Mouse (Mus musculus) stomach, embryonic 14.5 days (tissue): ENCODE data around the gene 5330417C22Rik. TPM values are rescaled to one million over a fixed set of nuclear protein-coding genes. Genes with fewer than 3 reads are reported as not detected.

Source experiments
- ATAC-seq: fragments of 200-750 bp; cut with Nextera tagmentation; 2 replicates; pipeline ENCODE4 v1.8.0; 2017; ENCODE audit warnings: low read depth, moderate TSS enrichment; ENCODE audit not compliant: insufficient number of reproducible peaks, insufficient read depth, low FRiP score
- H3K27ac ChIP-seq: fragments of 300-500 bp; sonication (generic); 2 replicates; pipeline ENCODE4 v1.5.1; 2014; ENCODE audit warnings: mild to moderate bottlenecking, low read length, moderate library complexity, mixed read lengths
- H3K27me3 ChIP-seq: fragments of 300-500 bp; sonication (generic); 2 replicates; pipeline ENCODE4 v1.6.1; 2014; ENCODE audit warnings: low read length, control low read depth, mixed read lengths; ENCODE audit not compliant: control insufficient read depth, insufficient read depth
- H3K36me3 ChIP-seq: fragments of 300-500 bp; sonication (generic); 2 replicates; pipeline ENCODE4 v1.6.1; 2014; ENCODE audit warnings: mild to moderate bottlenecking, control low read depth, low read length, moderate library complexity, mixed read lengths; ENCODE audit not compliant: control insufficient read depth, insufficient read depth
- H3K4me1 ChIP-seq: fragments of 300-500 bp; sonication (generic); 2 replicates; pipeline ENCODE4 v1.6.1; 2014; ENCODE audit warnings: low read length, control low read depth, mixed read lengths; ENCODE audit not compliant: control insufficient read depth, insufficient read depth
- H3K4me2 ChIP-seq: fragments of 300-500 bp; sonication (generic); replicated peaks from 2 replicates; pipeline ENCODE4 v1.6.1; 2014; ENCODE audit warnings: low read depth, low read length, control low read depth
- H3K4me3 ChIP-seq: fragments of 300-500 bp; sonication (generic); 2 replicates; pipeline ENCODE4 v1.5.1; 2014; ENCODE audit warnings: low read depth, low read length, control low read depth
- H3K9ac ChIP-seq: fragments of 300-500 bp; sonication (generic); replicated peaks from 2 replicates; pipeline ENCODE4 v1.6.1; 2014; ENCODE audit warnings: low read depth, mild to moderate bottlenecking, control low read depth, low read length, moderate library complexity, mixed read lengths
- H3K9me3 ChIP-seq: fragments of 300-500 bp; sonication (generic); 2 replicates; pipeline ENCODE4 v1.6.1; 2016; ENCODE audit warnings: low read depth, low read length, control low read depth; ENCODE audit not compliant: control insufficient read depth
- WGBS: fragments of 180-500 bp; shearing (Covaris S2); extraction: QIAGEN DNeasy Blood & Tissue Kit; methylation state at CpG from one replicate; pipeline ENCODE4 v1.1.7; 2014; 5-methylcytosine and 5-hydroxymethylcytosine counted together
- polyA plus RNA-seq: library from polyadenylated mRNA; unstranded; fragments of >200 nt; fragmentation: Nextera tagmentation; extraction: Ambion mirVana; gene quantifications from 2 replicates; pipeline ENCODE4 v1.2.1, GENCODE M21; 2014

The 5330417C22Rik gene
- polyA plus RNA-seq, 1 experiment from 2014 or later, result 7.4 TPM

DNA sequence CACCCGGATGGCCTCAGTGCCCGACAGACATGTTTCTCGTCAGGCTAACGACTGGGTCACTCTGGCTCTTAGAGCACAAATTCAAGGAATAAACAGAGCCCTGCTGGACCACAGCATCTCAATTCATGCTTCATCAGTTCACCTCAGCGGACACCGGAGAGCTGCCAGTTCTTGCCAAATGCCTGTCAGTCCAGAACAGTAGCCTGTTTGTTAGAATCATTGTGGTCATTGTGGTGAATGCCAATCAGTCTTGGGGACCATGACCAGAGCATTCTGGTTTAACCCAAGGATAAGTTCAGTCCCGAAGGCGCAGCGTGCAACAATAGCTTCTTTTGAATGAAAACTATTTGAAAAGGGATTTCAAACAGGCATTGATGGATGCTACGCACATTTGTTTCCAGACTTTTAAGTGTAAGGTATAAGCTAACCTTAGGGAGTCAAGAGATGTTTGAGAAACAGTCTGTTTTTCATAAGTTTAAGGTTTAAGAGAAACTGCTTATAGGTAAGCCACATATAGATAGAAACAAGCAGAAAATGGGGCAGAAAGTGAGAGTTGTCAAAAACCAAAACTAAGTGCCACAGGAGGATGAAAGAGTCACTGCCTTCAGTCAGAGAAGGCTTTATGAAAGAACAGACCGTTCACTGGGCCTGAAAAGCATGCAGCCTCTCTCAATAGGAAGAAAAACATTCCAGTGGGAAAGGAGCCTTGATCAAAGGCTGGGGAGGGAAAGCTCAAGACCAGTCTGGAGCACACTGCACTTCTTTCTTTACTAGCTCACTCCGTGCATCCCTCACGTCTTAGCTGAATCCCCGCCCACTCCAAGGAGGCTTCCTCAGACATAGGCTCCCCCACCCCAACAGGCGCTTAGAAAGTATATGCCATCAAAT lies 31.9 kb upstream of the 5330417C22Rik start:
- no peak for ATAC-seq

DNA sequence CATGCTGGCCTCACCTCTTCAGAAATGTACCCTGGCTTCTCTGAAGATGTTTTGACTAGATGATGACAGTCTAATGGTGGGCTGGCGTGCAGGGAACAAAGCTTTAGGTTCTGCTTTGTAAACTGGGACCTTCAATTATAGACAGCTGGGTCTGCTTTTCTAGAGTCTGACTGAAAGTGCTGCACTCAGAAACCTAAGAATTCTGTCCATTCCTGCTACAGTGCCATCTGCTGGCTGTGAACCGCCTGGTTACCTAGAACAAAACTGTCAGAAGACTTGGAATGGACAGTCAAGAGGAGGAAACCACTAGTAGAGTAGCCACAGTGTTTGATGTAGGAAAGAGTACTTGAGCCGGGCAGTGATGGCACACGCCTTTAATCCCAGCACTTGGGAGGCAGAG lies 27.0 kb upstream of the 5330417C22Rik start:
- H3K4me1 ChIP-seq, result peaks cover 7% of the 10 kb centered on the region; the same call in 1 of the 2 replicates
- H3K27me3 ChIP-seq, result no peaks in the 10 kb centered on the region
- H3K36me3 ChIP-seq, result peaks cover 19% of the 10 kb centered on the region; the same call in 1 of the 2 replicates
- no peak for ATAC-seq
- H3K4me3 ChIP-seq, result peak overlapping the region; percentile 50
- no peaks in the 10 kb centered on the region for H3K9me3 ChIP-seq
- H3K27ac ChIP-seq, result peak overlapping the region; percentile 86
- H3K4me2 ChIP-seq, result peak overlapping the region; percentile 76
- 5% methylated on average over 4 of the region's 4 CpGs for WGBS
- H3K9ac ChIP-seq, result 0 out of 2 replicates have a peak overlapping the region, but pooled peaks have one; percentile 11

More for the DNA sequence above, 31.9 kb upstream of the 5330417C22Rik start:
- peak overlapping the region; percentile 2; the same call in 1 of the 2 replicates for H3K27ac ChIP-seq
- H3K4me3 ChIP-seq, result no peak overlapping the region
- 0 out of 2 replicates have a peak, but pooled peaks cover 2% of the 10 kb centered on the region for H3K4me1 ChIP-seq
- WGBS, result 48% methylated on average over 15 of the region's 15 CpGs
- no peaks in the 10 kb centered on the region for H3K27me3 ChIP-seq
- no peaks in the 10 kb centered on the region for H3K9me3 ChIP-seq
- H3K9ac ChIP-seq, result no peak overlapping the region
- H3K4me2 ChIP-seq, result no peak overlapping the region
- H3K36me3 ChIP-seq, result no peaks in the 10 kb centered on the region

DNA sequence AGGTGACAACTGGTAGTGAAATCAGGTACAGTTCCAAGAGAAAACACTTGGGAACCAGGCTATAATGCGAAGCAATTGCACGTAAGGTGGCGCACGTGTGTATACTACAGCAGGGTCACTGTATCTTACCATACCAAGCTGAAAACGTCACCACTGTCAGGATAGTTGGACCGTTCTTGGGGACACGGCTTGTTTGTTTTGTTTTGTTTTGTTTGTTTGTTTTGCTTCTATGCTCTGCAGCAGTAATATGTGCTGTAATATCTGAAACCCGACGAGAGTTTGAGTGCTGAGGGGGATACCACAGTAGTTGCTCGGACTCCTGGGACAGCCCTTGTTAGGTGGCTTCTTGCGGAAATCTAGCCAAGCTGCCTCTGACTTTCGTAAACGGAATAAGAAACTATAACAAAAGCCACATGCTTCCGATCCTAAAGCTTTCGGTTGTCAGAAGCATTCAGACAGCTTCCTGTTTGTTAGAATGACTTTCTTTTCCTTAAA lies 26.5 kb upstream of the 5330417C22Rik start:
- H3K4me2 ChIP-seq, result peak overlapping the region; percentile 76
- peaks cover 7% of the 10 kb centered on the region; the same call in 1 of the 2 replicates for H3K4me1 ChIP-seq
- peak overlapping the region; percentile 86 for H3K27ac ChIP-seq
- peaks cover 24% of the 10 kb centered on the region for H3K36me3 ChIP-seq
- H3K9ac ChIP-seq, result peak overlapping the region; percentile 11; the same call in 1 of the 2 replicates
- no peaks in the 10 kb centered on the region for H3K9me3 ChIP-seq
- 8% methylated on average over 15 of the region's 15 CpGs for WGBS
- H3K4me3 ChIP-seq, result peak overlapping the region; percentile 50
- peak; percentile 50; the same call in 1 of the 2 replicates for ATAC-seq
- H3K27me3 ChIP-seq, result no peaks in the 10 kb centered on the region

DNA sequence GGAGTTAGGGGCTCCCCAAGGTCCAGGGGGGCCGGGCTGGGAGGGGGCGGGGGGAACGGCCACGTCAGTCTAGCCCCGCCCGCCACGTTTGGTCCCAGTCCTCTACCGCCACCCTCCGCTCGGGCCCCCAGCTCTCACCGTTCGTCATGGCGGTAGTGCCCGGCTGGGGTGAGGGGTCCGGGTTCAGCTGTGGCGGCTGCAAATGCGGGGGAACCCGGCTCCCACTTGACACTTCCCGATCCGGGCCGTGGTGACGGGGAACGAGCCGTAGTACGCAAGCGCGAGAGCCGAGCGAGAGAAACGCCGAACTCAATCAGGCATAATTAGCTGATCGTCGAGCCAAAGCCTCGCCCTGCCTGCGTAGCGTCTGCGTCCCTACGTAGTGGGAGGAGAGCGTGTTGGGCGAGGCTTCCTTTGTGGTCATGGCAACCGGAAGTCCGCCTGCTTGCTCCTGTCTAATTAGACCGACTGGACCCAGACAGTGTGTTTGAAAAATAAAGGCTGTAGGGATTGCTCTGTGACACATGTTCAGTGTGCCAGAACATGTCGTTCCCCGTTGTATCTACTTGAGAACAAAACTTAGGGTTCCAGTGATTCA lies 25.9 kb upstream of the 5330417C22Rik start, which contains the start of gene Tmem167b:
Gene Tmem167b (minus strand): TSS at position 334 of the 598 bp plus-strand sequence.
- H3K27me3 ChIP-seq, result no peaks in the 10 kb centered on the region
- peak within 1 kb of the TSS; percentile 50 for H3K4me3 ChIP-seq
- under 1% methylated on average over 45 of the region's 45 CpGs for WGBS
- peak within 1 kb of the TSS; percentile 57 for H3K9ac ChIP-seq
- ATAC-seq, result peak; percentile 97
- peak within 1 kb of the TSS; percentile 86 for H3K27ac ChIP-seq
- peak within 1 kb of the TSS; percentile 76 for H3K4me2 ChIP-seq
- peaks cover 7% of the 10 kb centered on the region; the same call in 1 of the 2 replicates for H3K4me1 ChIP-seq
- H3K36me3 ChIP-seq, result peaks cover 24% of the 10 kb centered on the region
- no peaks in the 10 kb centered on the region for H3K9me3 ChIP-seq

DNA sequence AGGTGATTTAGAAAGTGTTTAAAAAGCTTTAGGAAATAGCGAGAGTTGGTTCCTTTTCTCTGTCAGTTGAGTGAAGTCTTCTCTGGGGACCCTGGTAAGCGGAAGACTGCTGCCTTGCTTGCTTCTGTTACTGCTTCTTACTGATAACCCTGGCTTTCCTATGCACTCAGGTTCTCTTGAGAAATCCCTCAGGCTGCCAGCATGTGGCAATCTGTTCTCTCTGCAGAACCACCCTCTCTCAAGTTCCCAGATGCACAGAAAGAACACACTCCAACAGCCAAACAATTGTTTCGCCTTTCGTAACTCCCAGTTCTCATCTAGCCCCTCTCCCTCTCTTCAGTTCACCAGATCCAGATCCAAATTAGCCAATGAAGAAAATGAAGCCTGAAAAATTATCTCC lies 21.6 kb upstream of the 5330417C22Rik start:
- Histone ChIP-seq H3K9ac (no peak overlapping the region), H3K36me3 (peaks cover 24% of the 10 kb centered on the region), H3K4me1 (peaks cover 7% of the 10 kb centered on the region; the same call in 1 of the 2 replicates), H3K27me3 (no peaks in the 10 kb centered on the region), H3K27ac (no peak overlapping the region), H3K4me3 (no peak overlapping the region), H3K9me3 (no peaks in the 10 kb centered on the region), H3K4me2 (no peak overlapping the region)
- no peak for ATAC-seq
- 94% methylated on average over 4 of the region's 4 CpGs for WGBS

DNA sequence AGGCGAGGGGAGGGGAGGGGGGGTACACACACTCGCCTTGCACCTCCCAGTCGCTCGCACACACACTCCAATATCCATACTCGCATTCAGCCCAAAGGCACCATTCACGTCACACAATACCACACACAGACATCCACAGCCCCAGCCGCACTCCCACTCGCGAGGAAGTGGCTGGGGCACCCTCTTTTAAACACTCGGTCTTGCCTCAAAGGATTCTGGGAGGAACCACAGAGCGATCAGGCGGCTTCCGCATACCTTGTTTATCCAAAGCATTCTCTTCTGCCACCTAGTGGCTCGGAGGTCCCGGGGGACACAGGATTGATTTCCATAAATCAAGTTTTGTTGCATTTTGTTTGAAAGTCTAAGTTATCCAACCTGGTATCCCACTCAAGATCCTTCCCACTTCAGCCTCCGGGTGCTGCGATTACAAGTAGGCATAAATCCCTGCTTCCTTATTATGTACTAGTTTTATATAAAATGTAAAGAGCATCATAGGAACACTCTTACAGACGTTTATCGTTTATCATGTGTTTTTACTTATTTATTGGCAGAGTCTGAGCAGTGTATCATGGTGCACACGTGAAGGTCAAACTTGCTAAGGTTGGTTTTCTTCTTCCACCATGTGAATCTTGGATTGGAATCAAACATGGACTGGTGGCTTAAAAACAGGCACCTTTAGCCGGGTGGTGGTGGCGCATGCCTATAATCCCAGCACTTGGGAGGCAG lies 18.4 kb upstream of the 5330417C22Rik start:
- Histone ChIP-seq H3K4me1 (no peaks in the 10 kb centered on the region; the same call in 1 of the 2 replicates), H3K27me3 (no peaks in the 10 kb centered on the region), H3K36me3 (peaks cover 18% of the 10 kb centered on the region), H3K4me3 (peak overlapping the region; percentile 79), H3K9ac (peak overlapping the region; percentile 97), H3K4me2 (peak overlapping the region; percentile 68), H3K27ac (peak overlapping the region; percentile 86), H3K9me3 (no peaks in the 10 kb centered on the region)
- peak; percentile 97 for ATAC-seq
- WGBS, result 18% methylated on average over 22 of the region's 22 CpGs

DNA sequence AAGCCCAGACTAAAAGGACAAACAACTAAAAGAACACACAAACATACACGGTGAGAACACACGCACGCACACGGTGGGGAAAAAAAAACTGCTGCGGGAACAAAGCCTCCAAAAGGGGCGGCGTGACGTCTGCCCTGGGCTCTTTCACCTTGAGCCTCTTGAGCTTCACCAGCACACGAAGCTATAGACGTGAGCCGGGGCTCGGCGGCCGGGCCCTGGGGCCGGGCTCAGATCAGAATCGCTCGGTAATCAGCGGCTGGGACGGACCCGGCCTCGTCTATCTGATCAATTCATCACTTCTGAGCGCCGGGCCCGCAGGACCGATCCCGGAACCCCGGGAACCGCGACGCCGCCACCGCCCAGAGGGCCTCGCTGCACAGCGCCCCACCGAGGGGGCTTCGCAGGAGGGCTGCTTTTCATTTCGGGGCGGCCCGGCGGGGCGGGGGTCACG lies 17.8 kb upstream of the 5330417C22Rik start:
- ATAC-seq, result peak; percentile 71
- Histone ChIP-seq H3K9me3 (no peaks in the 10 kb centered on the region), H3K27me3 (no peaks in the 10 kb centered on the region), H3K36me3 (peaks cover 12% of the 10 kb centered on the region), H3K4me3 (peak overlapping the region; percentile 79), H3K9ac (peak overlapping the region; percentile 97), H3K4me1 (no peaks in the 10 kb centered on the region; the same call in 1 of the 2 replicates), H3K4me2 (peak overlapping the region; percentile 68), H3K27ac (peak overlapping the region; percentile 86)
- whole genome bisulfite sequencing, result under 1% methylated on average over 42 of the region's 42 CpGs
